Mouse (Mus musculus) layer of hippocampus, adult 18-20 months (tissue): ENCODE results near the gene Cacnb4. TPM values are rescaled to one million over a fixed set of nuclear protein-coding genes. Genes with fewer than 3 reads are reported as not detected.
A peak's percentile ranks its signal among the peaks of the same experiment; 100 is the strongest.

Experiments used
- DNase-seq, 2 experiments: peaks; one replicate each; pipeline ENCODE4 v3.0.0; 2022; ENCODE audit warnings: low spot score in 2 of 2
- total RNA-seq, 2 experiments: library from RNA; stranded (reverse); gene quantifications; 2 replicates each; pipeline ENCODE4 v1.2.3; 2021

Gene Cacnb4
- total RNA-seq, 2 experiments from 2014 or later = 74.9 to 75.9 TPM

GRCm38 (mm10) chr2:52476801-52477549, 199.7 kb downstream of the Cacnb4 start:
- DNase-seq = no peak

- DNase-seq = no peak
Observed at GRCm38 (mm10) chr2:52475854-52476253, 200.8 kb downstream of the Cacnb4 start.

- DNase-seq = no peak
Observed at GRCm38 (mm10) chr2:52474570-52474969, 202.1 kb downstream of the Cacnb4 start.

- no peak for DNase-seq
Observed at GRCm38 (mm10) chr2:52471545-52472291, 204.9 kb downstream of the Cacnb4 start.

GRCm38 (mm10) chr2:52470044-52470560, 206.5 kb downstream of the Cacnb4 start:
- no peak for DNase-seq

GRCm38 (mm10) chr2:52467629-52468028, 209.0 kb downstream of the Cacnb4 start:
- DNase-seq = no peak

- DNase-seq = peak; percentile 45 to 73
Observed at GRCm38 (mm10) chr2:52461206-52461967, 215.2 kb downstream of the Cacnb4 start.

- DNase-seq = no peak
Observed at GRCm38 (mm10) chr2:52455606-52456479, 220.8 kb downstream of the Cacnb4 start.

GRCm38 (mm10) chr2:52449818-52450217, 226.8 kb downstream of the Cacnb4 start:
- no peak for DNase-seq

GRCm38 (mm10) chr2:52448916-52449315, 227.7 kb downstream of the Cacnb4 start:
- DNase-seq = no peak

- DNase-seq = no peak
Observed at GRCm38 (mm10) chr2:52446648-52447047, 230.0 kb downstream of the Cacnb4 start.

- DNase-seq = no peak
Observed at GRCm38 (mm10) chr2:52442125-52442524, 234.5 kb downstream of the Cacnb4 start.

- DNase-seq = no peak
Observed at GRCm38 (mm10) chr2:52440420-52441015, 236.1 kb downstream of the Cacnb4 start.

GRCm38 (mm10) chr2:52438437-52438836, 238.2 kb downstream of the Cacnb4 start:
- DNase-seq = no peak

GRCm38 (mm10) chr2:52438013-52438412, 238.6 kb downstream of the Cacnb4 start:
- no peak for DNase-seq

GRCm38 (mm10) chr2:52435919-52436632, 240.6 kb downstream of the Cacnb4 start:
- DNase-seq = no peak

GRCm38 (mm10) chr2:52433365-52433764, 243.3 kb downstream of the Cacnb4 start:
- no peak for DNase-seq

GRCm38 (mm10) chr2:52427383-52427782, 249.2 kb downstream of the Cacnb4 start:
- DNase-seq = no peak

GRCm38 (mm10) chr2:52426041-52426440, 250.6 kb downstream of the Cacnb4 start:
- no peak for DNase-seq

- DNase-seq = no peak
Observed at GRCm38 (mm10) chr2:52425523-52425795, 251.2 kb downstream of the Cacnb4 start.
